Mouse (Mus musculus): ENCODE measurements at regions not wholly inside any gene's neighbourhood (a gene's known extent, or its start where the extent isn't known, plus 50 kb on each side); places are given as distances from the start of the nearest gene placed in this dataset.

GRCm38 (mm10) chr1:45575131-45575530, 72.0 kb upstream of the Col5a2 start:
- no peak for DNase-seq (ENCODE audit: low spot score in 2 of 2)

GRCm38 (mm10) chr1:45580466-45580865, 77.4 kb upstream of the Col5a2 start:
- DNase-seq (ENCODE audit: low spot score in 2 of 2) = no peak

- no peak for DNase-seq (ENCODE audit: low spot score in 2 of 2)
Observed at GRCm38 (mm10) chr1:45587351-45588025, 84.4 kb upstream of the Col5a2 start.

DNA sequence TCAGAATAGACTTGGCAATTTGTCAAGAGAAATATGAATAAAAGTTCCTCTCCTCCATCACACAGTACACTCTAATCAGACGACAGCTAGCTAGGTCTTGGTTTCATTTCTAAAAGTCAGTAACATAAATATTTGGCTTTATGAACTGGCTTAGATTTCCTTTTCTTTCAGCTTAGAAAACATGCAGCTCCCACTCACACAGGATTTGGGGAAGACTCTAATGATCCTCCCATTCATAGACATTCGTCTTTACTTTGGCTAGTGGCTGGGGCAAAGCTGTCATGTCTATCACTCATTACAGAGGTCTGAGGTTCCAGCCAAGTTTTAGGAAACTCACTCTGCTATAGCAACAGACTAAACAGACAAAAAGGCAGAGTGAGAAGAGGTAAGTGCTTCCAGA, 94.2 kb upstream of the Col5a2 start:
- DNase-seq (ENCODE audit: low spot score in 2 of 2) = no peak

DNA sequence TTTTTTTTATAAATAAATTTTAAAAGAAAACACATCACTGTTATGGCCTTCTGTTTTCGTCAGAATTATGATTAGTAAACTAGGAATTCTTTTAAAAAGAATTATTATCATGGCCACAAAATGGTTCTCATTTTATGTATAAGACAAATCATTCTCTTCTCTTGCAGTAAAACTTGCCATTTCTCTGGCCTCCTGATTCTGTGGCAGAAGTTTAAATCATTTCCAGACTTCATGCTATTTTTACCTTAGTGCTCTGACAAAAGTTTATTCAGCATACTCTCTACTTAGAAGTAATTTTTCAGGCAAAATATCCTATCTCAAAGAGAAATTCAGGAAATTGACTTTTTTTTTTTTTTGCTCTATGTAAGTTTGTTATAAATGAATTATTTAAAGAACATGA, 96.3 kb upstream of the Col5a2 start:
- DNase-seq (ENCODE audit: low spot score in 2 of 2) = no peak

DNA sequence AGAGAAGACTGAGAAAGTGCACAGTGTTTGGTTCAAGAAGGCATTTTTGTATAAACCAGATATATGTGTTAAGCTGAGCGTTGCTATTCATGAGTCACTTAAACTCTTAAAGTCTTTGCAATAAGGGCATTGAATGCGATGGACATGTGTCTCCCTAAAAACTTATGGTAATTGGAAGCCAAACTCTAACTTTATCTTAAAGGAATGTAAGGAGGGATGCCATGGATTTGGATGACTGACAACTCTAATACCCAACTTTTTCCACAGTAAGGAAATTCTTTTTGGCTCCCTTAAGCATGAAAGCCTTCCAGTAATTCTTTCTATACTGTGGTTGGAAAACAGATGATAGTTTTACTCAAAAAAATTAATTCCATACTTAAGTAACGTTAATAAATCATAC, 96.9 kb upstream of the Col5a2 start:
- no peak for DNase-seq (ENCODE audit: low spot score in 2 of 2)

- no peak for DNase-seq (ENCODE audit: low spot score in 2 of 2)
Observed at GRCm38 (mm10) chr1:45605571-45605970, 102.5 kb upstream of the Col5a2 start.

GRCm38 (mm10) chr1:45608316-45608715, 105.2 kb upstream of the Col5a2 start:
- DNase-seq (ENCODE audit: low spot score in 2 of 2) = no peak

GRCm38 (mm10) chr1:45619008-45619407, 115.9 kb upstream of the Col5a2 start:
- DNase-seq (ENCODE audit: low spot score in 2 of 2) = no peak

- no peak for DNase-seq (ENCODE audit: low spot score in 2 of 2)
Observed at GRCm38 (mm10) chr1:45625921-45626320, 122.8 kb upstream of the Col5a2 start.

DNA sequence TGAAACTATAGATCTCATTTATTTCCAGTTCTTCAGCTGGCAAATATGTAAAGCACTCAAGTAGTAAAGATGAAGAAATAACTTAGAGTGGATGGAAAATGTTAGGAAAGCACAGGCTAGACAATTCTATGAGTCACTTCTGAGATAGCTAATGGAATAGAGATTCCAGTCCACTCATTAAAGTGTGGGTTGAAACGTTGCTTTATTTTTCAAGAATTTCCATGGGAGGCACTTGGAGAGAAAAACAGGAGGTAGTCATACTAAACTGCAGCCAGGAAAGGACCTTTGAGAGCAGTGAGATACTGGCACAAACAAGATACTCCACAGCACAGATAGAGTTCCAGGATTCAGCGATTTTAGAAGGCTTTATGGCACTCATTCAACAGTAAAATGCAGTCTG, 123.7 kb upstream of the Col5a2 start:
- DNase-seq (ENCODE audit: low spot score in 2 of 2) = no peak

DNA sequence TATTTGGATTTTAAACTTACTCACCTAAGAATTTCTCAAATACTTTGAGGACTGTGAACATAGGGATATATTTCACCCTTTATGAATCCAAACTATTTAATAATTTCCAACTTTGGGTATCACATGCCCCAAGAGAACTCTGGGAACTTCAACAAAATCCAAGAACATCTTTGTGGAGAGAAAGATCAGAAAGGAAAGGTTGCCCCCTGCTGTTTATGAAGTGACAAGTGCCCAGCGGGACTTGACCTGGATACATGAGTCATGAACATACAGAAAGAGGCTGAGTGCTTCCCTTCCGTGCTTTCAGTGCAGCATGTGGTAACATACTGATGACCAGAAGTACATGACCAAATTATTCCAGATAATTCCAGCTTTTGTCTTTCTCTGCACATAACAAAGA, 124.8 kb upstream of the Col5a2 start:
- peak in 1 of 2 experiments; percentile 1 for DNase-seq (ENCODE audit: low spot score in 2 of 2)

GRCm38 (mm10) chr1:45647301-45647700, 144.2 kb upstream of the Col5a2 start:
- DNase-seq (ENCODE audit: low spot score in 2 of 2) = no peak

DNA sequence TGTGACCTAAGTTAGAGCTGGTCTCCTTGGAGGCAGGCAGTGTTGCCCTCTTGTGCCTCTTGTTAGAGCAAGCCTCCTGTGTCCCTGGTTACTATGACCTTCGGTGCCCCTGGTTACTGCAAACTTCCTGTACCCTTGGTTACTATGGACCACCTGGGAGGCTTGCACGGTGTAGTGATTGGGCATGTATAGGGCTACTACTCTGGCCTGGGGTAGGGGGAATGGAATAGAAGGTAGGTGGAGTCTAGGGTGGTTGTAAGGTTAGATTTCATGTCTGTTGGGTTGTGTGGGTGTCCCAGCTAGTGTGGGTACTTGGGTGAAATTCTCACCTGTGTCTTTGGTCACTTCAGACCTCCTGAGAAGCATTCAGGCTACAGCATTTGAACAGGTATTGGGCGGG, 141.7 kb upstream of the Wdr75 start:
- DNase-seq (ENCODE audit: low spot score in 2 of 2) = no peak

GRCm38 (mm10) chr1:45663882-45664520, 131.0 kb upstream of the Wdr75 start:
- DNase-seq (ENCODE audit: low spot score in 2 of 2) = no peak

DNA sequence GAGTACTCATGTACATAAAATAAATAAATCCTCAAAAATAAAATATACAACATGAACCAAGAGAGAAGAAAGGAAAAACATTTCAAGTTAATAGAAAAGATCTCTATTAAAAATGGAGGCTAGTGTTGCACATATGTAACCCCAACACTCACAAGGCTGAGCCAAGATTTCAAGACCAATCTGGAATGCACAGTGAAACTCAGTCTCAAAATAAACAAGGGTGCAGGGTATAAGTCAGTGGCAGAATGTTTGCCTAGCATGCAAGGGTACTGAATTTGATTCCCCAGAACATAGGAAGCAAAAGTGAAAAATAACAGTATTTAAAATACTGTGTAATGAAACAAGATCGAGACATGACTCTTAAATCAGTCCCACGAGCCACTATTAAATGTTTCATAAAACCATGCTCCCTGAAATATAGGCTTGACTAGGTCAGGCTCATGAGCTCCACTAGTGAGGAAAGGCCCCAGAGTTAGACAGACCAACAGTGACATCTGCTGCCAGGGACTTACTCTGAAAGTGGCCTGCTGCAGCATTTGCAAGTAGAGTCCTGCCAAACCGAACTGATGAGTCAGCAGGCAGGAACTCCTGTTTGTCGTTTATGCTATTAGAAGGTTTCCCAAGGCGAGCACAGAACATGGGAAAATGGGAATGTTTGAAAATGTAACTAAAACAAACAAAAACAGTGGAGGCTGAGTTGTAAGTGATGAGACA, 122.4 kb upstream of the Wdr75 start:
- peak; percentile 18 to 32 for DNase-seq (ENCODE audit: low spot score in 2 of 2)

- no peak for DNase-seq (ENCODE audit: low spot score in 2 of 2)
Observed at GRCm38 (mm10) chr1:45675771-45676439, 119.1 kb upstream of the Wdr75 start.

GRCm38 (mm10) chr1:45679964-45680709, 114.8 kb upstream of the Wdr75 start:
- DNase-seq (ENCODE audit: low spot score in 2 of 2) = no peak

DNA sequence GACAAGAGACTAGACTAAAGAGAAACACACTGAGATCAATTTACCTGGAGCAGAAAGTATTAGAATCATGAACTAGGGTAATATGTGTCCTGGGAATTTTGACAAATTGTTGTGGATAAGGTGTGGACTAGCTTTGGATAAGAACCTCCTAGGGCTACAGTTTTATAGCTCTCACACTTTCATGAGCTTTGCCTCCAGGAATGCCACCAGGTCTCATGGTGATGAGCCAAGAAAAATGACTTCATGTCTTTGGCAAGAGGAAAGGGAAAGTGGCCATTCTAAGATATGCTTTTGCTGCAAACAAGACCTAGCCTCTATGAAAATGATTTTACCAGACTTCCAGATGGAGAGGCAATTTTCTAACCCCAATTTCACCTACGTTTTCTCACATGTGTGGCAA, 94.1 kb upstream of the Wdr75 start:
- DNase-seq (ENCODE audit: low spot score in 2 of 2) = no peak

GRCm38 (mm10) chr1:45701516-45701915, 93.5 kb upstream of the Wdr75 start:
- DNase-seq (ENCODE audit: low spot score in 2 of 2) = no peak

- no peak for DNase-seq (ENCODE audit: low spot score in 2 of 2)
Observed at GRCm38 (mm10) chr1:45723369-45723768, 71.6 kb upstream of the Wdr75 start.

GRCm38 (mm10) chr1:45732958-45733357, 62.0 kb upstream of the Wdr75 start:
- no peak for DNase-seq (ENCODE audit: low spot score in 2 of 2)

Measured in right cerebral cortex, postnatal 36 days (tissue).